Mouse (Mus musculus) liver, embryonic 14.5 days (tissue): Measurements from ENCODE around the gene Igf2r. TPM values are rescaled to one million over a fixed set of nuclear protein-coding genes. Genes with fewer than 3 reads are reported as not detected.

ENCODE experiments used
- ATAC-seq: fragments of 200-750 bp; cut with Nextera tagmentation; 2 replicates; pipeline ENCODE4 v1.8.0; 2017; ENCODE audit warnings: moderate number of reproducible peaks, mild to moderate bottlenecking, moderate library complexity; ENCODE audit not compliant: insufficient read depth
- DNase-seq, 3 experiments: peaks; one replicate each; pipeline ENCODE4 v3.0.0-alpha.2; 2012 to 2013; ENCODE audit warnings: low read depth in 3 of 3, low spot score in 3 of 3
- H3K27ac ChIP-seq: fragments of 300-500 bp; sonication (generic); 2 replicates; pipeline ENCODE4 v1.5.1; 2014; ENCODE audit warnings: moderate library complexity, mild to moderate bottlenecking, control low read depth, inconsistent platforms
- H3K27me3 ChIP-seq: fragments of 300-500 bp; sonication (generic); 2 replicates; pipeline ENCODE4 v1.6.1; 2014; ENCODE audit warnings: mild to moderate bottlenecking, low read length, moderate library complexity; ENCODE audit not compliant: control insufficient read depth, insufficient read depth
- H3K36me3 ChIP-seq: fragments of 300-500 bp; sonication (generic); replicated peaks from 2 replicates; pipeline ENCODE4 v1.6.1; 2014; ENCODE audit warnings: low read depth; ENCODE audit not compliant: control insufficient read depth, insufficient read depth
- H3K4me1 ChIP-seq, 2 experiments: fragments of 200-500 bp in 1 of 2; fragments of 300-500 bp in 1 of 2; sonication (generic) in 1 of 2; replicated peaks; 2 replicates each; pipeline ENCODE4 v1.6.1; 2012 to 2014; ENCODE audit warnings: antibody characterized with exemption in 1 of 2, inconsistent platforms in 1 of 2, low read length in 1 of 2; ENCODE audit not compliant: control insufficient read depth in 2 of 2, insufficient read depth in 2 of 2
- H3K4me2 ChIP-seq: fragments of 300-500 bp; sonication (generic); 2 replicates; pipeline ENCODE4 v1.6.1; 2014; ENCODE audit warnings: low read depth, mild to moderate bottlenecking, control low read depth, moderate library complexity
- H3K4me3 ChIP-seq, 2 experiments: fragments of 200-500 bp in 1 of 2; fragments of 300-500 bp in 1 of 2; sonication (generic) in 1 of 2; 2 replicates each; pipeline ENCODE4 v1.5.1; 2012 to 2014; ENCODE audit warnings: low read depth in 2 of 2, low read length in 2 of 2, mild to moderate bottlenecking in 2 of 2, control low read depth in 1 of 2, inconsistent platforms in 1 of 2, moderate library complexity in 1 of 2; ENCODE audit not compliant: insufficient read depth in 1 of 2
- H3K9ac ChIP-seq: fragments of 300-500 bp; sonication (generic); replicated peaks from 2 replicates; pipeline ENCODE4 v1.6.1; 2014; ENCODE audit warnings: mild to moderate bottlenecking, control low read depth, moderate library complexity
- H3K9me3 ChIP-seq: fragments of 300-500 bp; sonication (generic); 2 replicates; pipeline ENCODE4 v1.6.1; 2016; ENCODE audit warnings: low read length, mixed read lengths; ENCODE audit not compliant: control insufficient read depth
- CTCF ChIP-seq: IDR thresholded peaks from 2 replicates; pipeline ENCODE4 v1.5.1; 2016; ENCODE audit warnings: antibody characterized with exemption, low read depth, control low read depth
- EP300 ChIP-seq: IDR thresholded peaks from 2 replicates; pipeline ENCODE4 v1.6.1; 2016; ENCODE audit warnings: antibody characterized with exemption, low read depth
- WGBS: fragments of 180-500 bp; shearing (Covaris S2); extraction: QIAGEN DNeasy Blood & Tissue Kit; methylation state at CpG from one replicate; pipeline ENCODE4 v1.1.7; 2014; ENCODE audit not compliant: insufficient replicate concordance; 5-methylcytosine and 5-hydroxymethylcytosine counted together
- polyA plus RNA-seq, 2 experiments: library from polyadenylated mRNA; depleted of rRNA in 1 of 2; stranded (reverse) in 1 of 2; unstranded in 1 of 2; fragments of >200 nt; fragmentation: Nextera tagmentation in 1 of 2; extraction: Ambion mirVana in 1 of 2; gene quantifications; 2 replicates each; pipeline versions ENCODE4 v1.2.1 to v1.2.3; 2012 to 2014

Igf2r gene
- polyA plus RNA-seq, 2 experiments, result 12.6 to 12.8 TPM

GRCm38 (mm10) chr17:12721118-12721886 lies 48.2 kb downstream of the Igf2r start:
- DNase-seq, result no peak
- no peak for ATAC-seq
- Histone ChIP-seq H3K27me3 (no peaks in the 10 kb centered on the region), H3K36me3 (no peaks in the 10 kb centered on the region), H3K9me3 (no peaks in the 10 kb centered on the region), H3K4me3 (no peak overlapping the region), H3K9ac (no peak overlapping the region), H3K27ac (no peak overlapping the region), H3K4me2 (no peak overlapping the region), H3K4me1 (peaks cover 16 to 22% of the 10 kb centered on the region in 2 experiments)
- TF ChIP-seq CTCF (no peak), EP300 (no peak)
- 51% methylated on average over 5 of the region's 5 CpGs for WGBS

GRCm38 (mm10) chr17:12718251-12718650 lies 51.2 kb downstream of the Igf2r start:
- no peak for ATAC-seq
- WGBS, result 51% methylated on average over 7 of the region's 7 CpGs

GRCm38 (mm10) chr17:12717445-12717844 lies 52.0 kb downstream of the Igf2r start:
- DNase-seq (no peak), ATAC-seq (peak; percentile 61; the same call in 1 of the 2 replicates)
- no peaks in the 10 kb centered on the region for H3K27me3 ChIP-seq
- no peak for TF ChIP-seq CTCF
- TF ChIP-seq EP300, result peak; percentile 56
- H3K4me3 ChIP-seq, result no peak overlapping the region
- H3K9ac ChIP-seq, result no peak overlapping the region
- H3K27ac ChIP-seq, result no peak overlapping the region
- no peak overlapping the region for H3K4me2 ChIP-seq
- H3K4me1 ChIP-seq, result peaks cover 0 to 3% of the 10 kb centered on the region in 2 experiments; a peak in 1 of 4 replicates
- no peaks in the 10 kb centered on the region for H3K9me3 ChIP-seq
- peaks cover 3% of the 10 kb centered on the region; the same call in 1 of the 2 replicates for H3K36me3 ChIP-seq
- WGBS, result 46% methylated on average over 4 of the region's 4 CpGs

More at GRCm38 (mm10) chr17:12718251-12718650, 51.2 kb downstream of the Igf2r start:
- no peaks in the 10 kb centered on the region for H3K9me3 ChIP-seq
- peaks cover 3% of the 10 kb centered on the region; the same call in 1 of the 2 replicates for H3K36me3 ChIP-seq
- H3K4me3 ChIP-seq, result no peak overlapping the region
- peaks cover 0 to 3% of the 10 kb centered on the region in 2 experiments; a peak in 1 of 4 replicates for H3K4me1 ChIP-seq
- H3K27me3 ChIP-seq, result no peaks in the 10 kb centered on the region
- H3K27ac ChIP-seq, result no peak overlapping the region
- TF ChIP-seq EP300 (no peak), CTCF (no peak)
- no peak for DNase-seq
- no peak overlapping the region for H3K9ac ChIP-seq
- no peak overlapping the region for H3K4me2 ChIP-seq

DNA sequence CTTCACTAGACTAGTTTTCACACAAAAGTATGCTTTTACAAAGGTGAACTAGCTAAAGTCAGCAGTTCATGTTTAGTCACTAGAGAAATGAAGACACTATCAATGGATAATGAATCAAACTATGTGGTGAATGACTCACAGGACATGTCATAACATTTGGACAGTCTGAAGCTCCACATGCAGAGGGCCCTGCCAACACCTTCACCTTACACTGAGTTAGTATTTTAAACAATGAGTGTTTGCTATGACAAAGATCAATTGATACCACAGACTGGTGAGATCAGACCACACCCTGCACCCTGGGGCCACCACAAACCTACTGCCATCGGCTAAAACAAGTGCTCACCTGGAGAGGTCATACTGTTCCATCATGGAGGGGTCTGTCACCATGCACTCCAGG lies 54.4 kb downstream of the Igf2r start:
- no peak overlapping the region for H3K9ac ChIP-seq
- H3K4me3 ChIP-seq, result no peak overlapping the region
- H3K36me3 ChIP-seq, result peaks cover 3% of the 10 kb centered on the region
- no peak overlapping the region for H3K4me2 ChIP-seq
- H3K4me1 ChIP-seq, result peaks cover 0 to 3% of the 10 kb centered on the region in 2 experiments; a peak in 1 of 4 replicates
- DNase-seq (no peak), ATAC-seq (no peak)
- 18% methylated on average over 1 of the region's 1 CpGs for WGBS
- TF ChIP-seq EP300 (no peak), CTCF (no peak)
- H3K9me3 ChIP-seq, result no peaks in the 10 kb centered on the region
- H3K27me3 ChIP-seq, result no peaks in the 10 kb centered on the region; the same call in 1 of the 2 replicates
- no peak overlapping the region for H3K27ac ChIP-seq

DNA sequence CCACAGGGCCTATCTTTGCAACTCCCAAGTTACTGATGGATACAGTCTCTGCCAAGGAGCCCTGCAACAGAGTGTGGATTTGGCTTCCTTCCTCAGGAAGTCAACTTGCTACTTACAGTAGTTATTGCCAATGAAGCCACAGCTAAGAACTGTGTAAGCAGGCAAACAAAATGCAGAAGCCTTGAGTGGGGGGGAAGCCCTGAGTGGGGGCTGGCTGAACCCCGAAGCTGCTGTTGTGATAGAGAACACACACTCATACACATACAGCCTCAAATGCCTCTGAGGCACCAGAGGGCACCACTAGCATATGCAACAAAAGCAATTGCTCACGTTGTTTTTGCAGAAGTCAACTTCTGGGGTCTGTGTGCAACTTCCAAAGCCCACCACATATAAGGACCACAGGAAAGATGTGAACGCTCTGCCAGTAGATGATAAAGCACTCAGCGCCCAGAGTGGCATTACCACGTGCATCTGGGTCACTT lies 55.3 kb downstream of the Igf2r start:
- no peak overlapping the region for H3K4me3 ChIP-seq
- H3K4me1 ChIP-seq, result peaks cover 0 to 3% of the 10 kb centered on the region in 2 experiments; a peak in 1 of 4 replicates
- H3K9ac ChIP-seq, result no peak overlapping the region
- DNase-seq, result no peak
- peaks cover 3% of the 10 kb centered on the region for H3K36me3 ChIP-seq
- no peak overlapping the region for H3K27ac ChIP-seq
- no peaks in the 10 kb centered on the region for H3K9me3 ChIP-seq
- TF ChIP-seq EP300 (no peak), CTCF (peak; percentile 37; the same call in 1 of the 2 replicates)
- 18% methylated on average over 5 of the region's 5 CpGs for WGBS
- no peaks in the 10 kb centered on the region; the same call in 1 of the 2 replicates for H3K27me3 ChIP-seq
- no peak overlapping the region for H3K4me2 ChIP-seq
- no peak for ATAC-seq
